ENCODE assay signal across 8 mouse cellular contexts in the genomic region with DNA sequence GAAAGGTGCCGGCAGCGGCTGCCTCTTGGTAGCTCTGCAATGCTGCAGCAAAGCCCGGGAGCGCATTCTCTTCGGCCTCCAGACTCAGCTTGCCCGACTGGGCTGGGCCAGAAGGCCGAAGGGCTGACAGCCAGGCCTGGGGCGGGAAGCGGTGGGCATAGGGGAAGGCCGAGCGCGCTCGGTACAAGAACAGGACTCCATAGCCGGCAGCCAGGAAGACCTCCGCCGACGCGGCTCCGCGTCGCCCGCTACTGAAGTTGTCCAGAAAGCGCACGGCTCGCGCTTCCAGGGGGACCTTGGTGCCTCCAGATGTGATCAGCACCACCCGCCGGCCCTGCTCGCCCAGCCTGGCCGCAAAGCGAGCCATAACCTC. TPM values are rescaled to one million over a fixed set of nuclear protein-coding genes. Genes with fewer than 3 reads are reported as not detected.
DNase-seq lines count a peak whose midpoint lies in the region; ATAC-seq and TF ChIP-seq lines count a peak whose summit lies in the region.

No protein-coding gene starts in this region.

- no peak for DNase-seq in layer of hippocampus, adult 2 months (ENCODE audit: low spot score in 2 of 2)
- no peak for DNase-seq in layer of hippocampus, adult 8-10 months (ENCODE audit: low spot score in 2 of 2)
- DNase-seq in adipocyte (ENCODE audit: low spot score) = peak; percentile 45
- DNase-seq in limb, embryonic 11.5 days (ENCODE audit: low spot score) = no peak
- no peak for DNase-seq in frontal cortex, adult 2 months (ENCODE audit: extremely low spot score in 1 of 2, low spot score in 1 of 2)
- DNase-seq in thymus, postnatal 4 days = no peak

- no peaks in the 10 kb centered on the region for H3K9me3 ChIP-seq in forebrain, embryonic 13.5 days (replicated peaks)
- H3K9me3 ChIP-seq in limb, embryonic 11.5 days (ENCODE audit: control insufficient read depth, low read length) = no peaks in the 10 kb centered on the region

- H3K4me2 ChIP-seq in forebrain, embryonic 13.5 days = peak overlapping the region; percentile 89
- H3K4me2 ChIP-seq in limb, embryonic 11.5 days (ENCODE audit: low read depth, severe bottlenecking) = peak overlapping the region; percentile 88

- TF ChIP-seq CTCF in layer of hippocampus, adult 2 months (conservative IDR thresholded peaks at IDR 0.05) = no peak

- H3K27ac ChIP-seq in layer of hippocampus, adult 2 months = peak overlapping the region; percentile 95
- H3K27ac ChIP-seq in forebrain, embryonic 13.5 days = peak overlapping the region; percentile 65
- peak overlapping the region; percentile 72 for H3K27ac ChIP-seq in limb, embryonic 11.5 days (replicated peaks; ENCODE audit: low read depth, low read length)

- H3K36me3 ChIP-seq in forebrain, embryonic 13.5 days (ENCODE audit: poor library complexity, severe bottlenecking) = no peaks in the 10 kb centered on the region; the same call in 1 of the 2 replicates
- no peaks in the 10 kb centered on the region for H3K36me3 ChIP-seq in limb, embryonic 11.5 days (ENCODE audit: control insufficient read depth, insufficient read depth, low read length)

- H3K4me1 ChIP-seq in forebrain, embryonic 13.5 days = peaks cover 15% of the 10 kb centered on the region
- H3K4me1 ChIP-seq in limb, embryonic 11.5 days (ENCODE audit: control insufficient read depth, insufficient read depth, low read length) = peaks cover 10% of the 10 kb centered on the region; the same call in 1 of the 2 replicates

- no peaks in the 10 kb centered on the region for H3K27me3 ChIP-seq in forebrain, embryonic 13.5 days
- H3K27me3 ChIP-seq in limb, embryonic 11.5 days (ENCODE audit: control insufficient read depth, insufficient read depth, low read length) = no peaks in the 10 kb centered on the region

- peak; percentile 67 for ATAC-seq in forebrain, embryonic 13.5 days
- peak; percentile 65 for ATAC-seq in limb, embryonic 11.5 days (ENCODE audit: insufficient number of reproducible peaks, low FRiP score, low TSS enrichment, low read depth)
- peak; percentile 34; the same call in 1 of the 2 replicates for ATAC-seq in monocyte, adult 5-6 weeks (replicated peaks; ENCODE audit: insufficient number of reproducible peaks, low FRiP score, low TSS enrichment, poor library complexity, severe bottlenecking)

- WGBS in forebrain, embryonic 13.5 days = under 1% methylated on average over 31 of the region's 31 CpGs
- 2% methylated on average over 31 of the region's 31 CpGs for WGBS in limb, embryonic 11.5 days

- peak overlapping the region; percentile 83 for H3K9ac ChIP-seq in forebrain, embryonic 13.5 days
- peak overlapping the region; percentile 82 for H3K9ac ChIP-seq in limb, embryonic 11.5 days (ENCODE audit: low read length)

- H3K4me3 ChIP-seq in layer of hippocampus, adult 2 months = peak overlapping the region; percentile 92
- H3K4me3 ChIP-seq in forebrain, embryonic 13.5 days = peak overlapping the region; percentile 64
- peak overlapping the region; percentile 80 for H3K4me3 ChIP-seq in limb, embryonic 11.5 days (ENCODE audit: low read depth, low read length)

RNA-seq across cellular contexts. Expression of gene Ppcs, which starts 0.3 kb away (rescaled TPM):
- 1 to 10 TPM; 7.0 to 7.2 TPM for total RNA-seq in layer of hippocampus, adult 2 months (2021)
- total RNA-seq in layer of hippocampus, adult 8-10 months (2022) = 1 to 10 TPM; 3.9 to 8.8 (median 5.9) TPM
- 15.4 and 17.9 TPM in 2 replicates for polyA plus RNA-seq in forebrain, embryonic 13.5 days (2015; fragmentation: Nextera tagmentation; extraction: Ambion mirVana)
- polyA plus RNA-seq in limb, embryonic 11.5 days (2014; fragmentation: Nextera tagmentation; extraction: Ambion mirVana) = 35.7 and 38.7 TPM in 2 replicates
- total RNA-seq in monocyte, adult 5-6 weeks (2017) = 6.3 to 20.1 TPM (median 8.1 TPM) in 3 replicates
- polyA plus RNA-seq in frontal cortex, adult 2 months (2012; rRNA removed) = 7.7 and 10.3 TPM in 2 replicates

RNA-seq across cellular contexts. Expression of gene Zmynd12, which starts 0.7 kb away (rescaled TPM):
- under 1 TPM; 0.39 to 0.41 TPM for total RNA-seq in layer of hippocampus, adult 2 months (2021)
- under 1 TPM in 3 of 4 experiments, not detected in 1; 0.48 to 0.94 (median 0.55) TPM for total RNA-seq in layer of hippocampus, adult 8-10 months (2022)
- 0.26 and 0.35 TPM in 2 replicates for polyA plus RNA-seq in forebrain, embryonic 13.5 days (2015; fragmentation: Nextera tagmentation; extraction: Ambion mirVana)
- 0.34 and 0.36 TPM in 2 replicates for polyA plus RNA-seq in limb, embryonic 11.5 days (2014; fragmentation: Nextera tagmentation; extraction: Ambion mirVana)
- total RNA-seq in monocyte, adult 5-6 weeks (2017) = not detected in 3 replicates
- polyA plus RNA-seq in frontal cortex, adult 2 months (2012; rRNA removed) = 0.80 and 0.88 TPM in 2 replicates

RNA-seq across cellular contexts. Expression of gene Ccdc30, which starts 6.6 kb away (rescaled TPM):
- total RNA-seq in layer of hippocampus, adult 2 months (2021) = 10 to 100 TPM; 24.8 to 25.8 TPM
- 10 to 100 TPM; 20.5 to 25.5 (median 22.6) TPM for total RNA-seq in layer of hippocampus, adult 8-10 months (2022)
- polyA plus RNA-seq in forebrain, embryonic 13.5 days (2015; fragmentation: Nextera tagmentation; extraction: Ambion mirVana) = 12.4 and 12.5 TPM in 2 replicates
- 5.5 and 7.3 TPM in 2 replicates for polyA plus RNA-seq in limb, embryonic 11.5 days (2014; fragmentation: Nextera tagmentation; extraction: Ambion mirVana)
- total RNA-seq in monocyte, adult 5-6 weeks (2017) = 0.32 to 4.8 TPM in 2 of 3 replicates, not detected in the other
- polyA plus RNA-seq in frontal cortex, adult 2 months (2012; rRNA removed) = 17.4 and 17.7 TPM in 2 replicates
